Mouse (Mus musculus) liver, adult (tissue): ENCODE data around the gene Slf2.

Experiments used
- GATA4 ChIP-seq: IDR thresholded peaks from 2 replicates; pipeline ENCODE4 v1.6.1; 2014; ENCODE audit warnings: mild to moderate bottlenecking, low read length; ENCODE audit not compliant: insufficient replicate concordance

The Slf2 gene

DNA sequence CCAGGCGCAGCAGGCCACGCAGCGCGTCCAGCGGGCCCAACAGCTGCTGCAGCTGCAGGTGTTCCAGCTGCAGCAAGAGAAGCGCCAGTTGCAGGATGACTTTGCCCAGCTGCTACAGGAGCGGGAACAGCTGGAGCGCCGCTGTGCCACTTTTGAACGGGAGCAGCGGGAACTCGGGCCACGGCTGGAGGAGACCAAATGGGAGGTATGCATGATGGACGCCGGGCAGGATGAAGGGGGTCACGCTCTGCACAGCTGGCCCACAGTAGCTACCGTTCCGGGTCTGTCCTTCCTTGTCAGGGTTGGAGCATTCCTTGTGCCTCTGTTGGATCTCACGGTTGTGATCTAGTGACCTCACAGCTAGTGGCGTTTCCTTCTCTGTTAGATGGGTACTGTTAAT lies 93.8 kb downstream of the Slf2 start:
- no peak for TF ChIP-seq GATA4

DNA sequence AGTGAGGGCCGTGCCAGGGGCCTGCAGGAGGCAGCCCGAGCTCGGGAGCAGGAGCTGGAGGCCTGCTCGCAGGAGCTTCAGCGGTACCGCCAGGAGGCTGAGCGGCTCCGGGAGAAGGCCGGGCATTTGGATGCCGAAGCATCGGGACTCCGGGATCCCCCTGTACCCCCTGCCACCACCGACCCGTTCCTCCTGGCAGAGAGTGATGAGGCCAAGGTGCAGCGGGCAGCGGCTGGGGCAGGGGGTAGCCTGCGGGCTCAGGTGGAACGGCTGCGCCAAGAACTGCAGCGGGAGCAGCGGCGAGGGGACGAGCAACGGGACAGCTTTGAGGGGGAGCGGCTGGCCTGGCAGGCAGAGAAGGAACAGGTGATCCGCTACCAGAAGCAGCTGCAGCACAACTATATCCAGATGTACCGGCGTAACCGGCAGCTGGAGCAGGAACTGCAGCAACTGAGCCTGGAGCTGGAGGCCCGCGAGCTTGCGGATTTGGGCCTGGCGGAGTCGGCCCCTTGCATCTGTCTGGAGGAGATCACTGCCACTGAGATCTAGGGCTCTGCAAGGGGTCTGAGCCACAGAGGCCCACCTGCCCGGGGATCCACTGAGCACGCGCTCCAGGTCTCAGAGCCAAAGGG lies 95.1 kb downstream of the Slf2 start:
- no peak for TF ChIP-seq GATA4

DNA sequence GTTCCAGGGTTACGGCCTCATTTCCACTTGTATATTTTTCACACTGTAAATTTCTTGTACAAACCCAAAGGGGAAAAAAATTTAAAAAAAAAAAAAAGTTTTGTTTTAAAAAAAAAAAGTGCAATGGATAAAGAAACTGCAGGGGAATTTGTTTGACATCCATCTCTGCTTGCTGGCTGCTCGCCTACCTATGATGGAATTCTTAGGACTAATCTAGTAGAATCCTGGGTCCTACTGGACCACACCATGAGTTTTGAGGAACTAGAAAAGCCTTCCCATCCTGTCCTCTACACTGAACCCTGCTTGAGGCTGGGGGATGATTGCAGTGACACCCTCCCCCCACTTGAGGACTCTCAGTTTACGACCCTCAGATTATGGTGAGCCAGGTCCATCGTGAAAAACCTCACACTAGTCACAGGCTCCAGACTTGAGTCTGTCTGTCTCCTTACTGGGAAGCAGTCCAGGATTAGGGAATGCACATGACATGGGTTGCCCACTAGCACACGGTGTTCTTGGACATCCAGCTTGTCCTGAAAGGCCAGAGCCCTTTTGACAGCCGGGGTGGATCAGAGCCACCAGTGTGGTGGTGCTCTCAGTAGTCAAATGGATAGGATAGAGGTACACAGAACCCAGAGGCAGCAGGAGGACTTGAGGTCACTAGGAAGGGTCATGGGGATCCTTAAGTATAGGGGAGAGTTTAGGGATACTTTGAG lies 96.2 kb downstream of the Slf2 start:
- TF ChIP-seq GATA4: no peak

DNA sequence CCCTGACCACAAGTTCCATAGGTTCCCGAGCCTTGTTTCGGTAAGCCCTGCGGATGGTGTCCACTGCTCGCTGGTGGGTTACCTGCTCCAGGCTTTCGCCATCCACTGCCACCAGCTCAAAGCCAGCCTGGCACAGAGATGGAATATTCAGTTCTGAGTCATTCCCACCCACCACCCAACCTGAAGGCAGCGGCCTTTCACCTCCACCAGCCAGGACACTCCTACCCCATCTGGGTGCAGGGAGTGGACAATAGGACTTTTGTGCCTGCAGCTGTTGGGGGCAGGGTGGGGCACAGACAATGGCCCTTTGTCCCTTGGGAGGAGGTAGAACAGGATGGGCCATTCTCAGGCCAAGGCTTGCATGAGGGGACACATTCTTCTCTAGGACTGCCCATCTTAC lies 96.9 kb downstream of the Slf2 start:
- TF ChIP-seq GATA4: no peak

GRCm38 (mm10) chr19:45028746-45029145 lies 97.8 kb downstream of the Slf2 start:
- no peak for TF ChIP-seq GATA4

DNA sequence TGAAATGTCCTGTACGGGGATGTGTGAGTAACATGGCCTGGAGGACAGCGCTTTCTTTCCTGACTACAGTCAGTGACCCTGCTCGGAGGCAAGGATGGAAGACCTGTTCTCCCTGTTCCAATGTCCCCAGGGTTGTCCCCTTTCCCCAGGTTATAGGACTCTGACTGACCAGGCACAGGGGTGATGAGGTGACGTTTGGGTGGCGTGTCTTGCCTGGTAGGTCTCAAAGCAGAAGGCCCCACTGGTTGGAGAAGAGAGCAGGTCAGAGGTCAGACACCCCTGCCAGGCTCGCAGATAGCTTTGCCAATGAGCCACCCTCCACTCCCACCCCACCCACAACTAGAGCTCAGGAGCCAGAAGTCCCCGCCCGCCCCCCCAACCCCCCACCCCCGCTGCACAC lies 98.6 kb downstream of the Slf2 start:
- no peak for TF ChIP-seq GATA4

DNA sequence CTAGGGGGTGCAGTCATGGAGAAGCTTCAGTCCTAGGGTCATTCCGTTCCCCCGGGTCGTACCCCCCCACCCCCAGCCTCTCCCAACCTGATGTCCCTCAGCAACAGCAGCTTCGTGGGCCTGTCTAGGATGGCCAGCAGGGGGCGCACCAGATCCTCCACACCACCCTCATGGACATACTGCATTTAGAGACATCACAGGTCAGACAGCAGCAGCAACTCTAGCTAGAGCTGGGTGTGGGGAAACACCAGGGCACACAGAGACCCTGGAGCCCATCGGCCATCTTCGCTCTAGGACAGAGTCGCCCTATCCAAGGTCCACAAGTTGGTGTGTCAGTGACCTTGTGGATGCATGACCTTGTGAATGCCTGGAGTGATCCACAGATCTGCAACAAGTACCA lies 99.2 kb downstream of the Slf2 start:
- TF ChIP-seq GATA4: no peak

DNA sequence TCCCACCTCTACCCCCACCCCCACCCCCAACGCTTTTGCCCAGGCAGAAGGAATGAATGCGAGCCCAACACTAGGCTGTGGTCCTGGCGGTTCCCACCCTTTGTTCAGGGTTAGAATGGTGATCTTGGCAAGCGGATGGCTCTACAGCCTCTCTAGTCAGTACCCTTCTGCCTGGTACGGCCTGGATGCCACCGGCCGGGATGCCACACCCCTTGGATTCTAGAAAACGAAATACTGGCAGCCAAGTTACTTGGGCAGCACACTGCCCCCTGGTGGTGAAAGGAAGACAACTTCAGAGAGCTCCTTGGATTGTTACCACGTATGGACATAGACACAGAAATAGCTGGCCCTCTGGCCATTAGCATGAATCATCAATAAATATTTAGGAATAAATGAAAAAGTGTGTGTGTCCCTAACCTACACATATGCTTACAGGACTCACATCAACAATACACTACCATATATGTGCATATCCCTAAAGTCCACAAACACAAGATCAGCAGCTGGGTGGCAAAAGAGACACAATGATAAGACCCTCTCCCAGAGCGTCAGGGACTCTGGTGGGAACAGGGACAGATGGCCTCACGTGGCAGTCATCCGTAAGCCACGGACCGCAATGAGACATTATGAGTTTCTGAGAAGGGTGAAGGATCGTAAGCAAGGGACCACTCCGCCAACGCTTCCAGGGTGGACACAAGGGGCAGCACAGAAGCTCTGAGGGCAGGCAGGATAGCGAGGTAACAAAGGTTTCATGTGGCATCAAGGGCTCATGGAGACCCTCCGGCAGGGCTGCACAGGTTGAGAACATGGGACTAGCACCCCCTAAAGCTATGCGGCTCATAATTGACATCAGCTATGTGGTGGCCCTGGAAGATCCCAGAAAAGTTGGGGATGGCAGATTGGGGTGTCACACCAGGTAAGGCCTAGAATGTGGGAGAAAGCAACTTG lies 100.1 kb downstream of the Slf2 start:
- no peak for TF ChIP-seq GATA4

DNA sequence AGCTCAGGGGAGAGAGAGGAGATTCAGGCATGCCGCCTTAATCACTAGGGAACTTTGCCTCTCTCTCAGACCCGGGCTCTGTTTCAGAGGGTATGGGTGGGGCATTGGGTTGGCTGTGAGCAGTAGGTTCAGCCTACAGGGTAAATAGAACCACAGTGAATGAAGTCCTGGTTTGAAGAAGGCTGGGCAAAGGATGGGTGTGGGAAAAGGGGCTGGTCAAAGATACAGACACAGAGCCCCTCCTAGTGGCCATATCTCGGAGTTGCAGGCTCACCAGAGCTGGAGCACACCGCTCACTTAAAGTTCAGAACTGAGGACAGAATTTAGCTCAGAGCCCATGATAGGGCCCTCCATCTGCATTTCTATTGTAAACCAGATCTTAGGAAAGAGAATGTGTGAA lies 100.8 kb downstream of the Slf2 start:
- TF ChIP-seq GATA4: no peak
